Mouse (Mus musculus) heart, embryonic 15.5 days (tissue): Measurements from ENCODE around the gene March4. TPM values are rescaled to one million over a fixed set of nuclear protein-coding genes. Genes with fewer than 3 reads are reported as not detected.

Experiments
- ATAC-seq: fragments of 200-750 bp; cut with Nextera tagmentation; replicated peaks from 2 replicates; pipeline ENCODE4 v1.8.0; 2017; ENCODE audit warnings: low read depth, moderate TSS enrichment; ENCODE audit not compliant: insufficient number of reproducible peaks, insufficient read depth, low FRiP score
- H3K27ac ChIP-seq: fragments of 300-500 bp; sonication (generic); 2 replicates; pipeline ENCODE4 v1.5.1; 2015; ENCODE audit warnings: mild to moderate bottlenecking, inconsistent platforms
- H3K27me3 ChIP-seq: fragments of 300-500 bp; sonication (generic); 2 replicates; pipeline ENCODE4 v1.6.1; 2015; ENCODE audit warnings: inconsistent platforms
- H3K36me3 ChIP-seq: fragments of 300-500 bp; sonication (generic); 2 replicates; pipeline ENCODE4 v1.6.1; 2015; ENCODE audit warnings: mild to moderate bottlenecking, inconsistent platforms
- H3K4me1 ChIP-seq: fragments of 300-500 bp; sonication (generic); replicated peaks from 2 replicates; pipeline ENCODE4 v1.6.1; 2015; ENCODE audit warnings: inconsistent platforms
- H3K4me2 ChIP-seq: fragments of 300-500 bp; sonication (generic); 2 replicates; pipeline ENCODE4 v1.6.1; 2015; ENCODE audit warnings: inconsistent platforms, mild to moderate bottlenecking, moderate library complexity
- H3K4me3 ChIP-seq: fragments of 300-500 bp; sonication (generic); 2 replicates; pipeline ENCODE4 v1.5.1; 2015; ENCODE audit warnings: mild to moderate bottlenecking, inconsistent platforms
- H3K9ac ChIP-seq: fragments of 300-500 bp; sonication (generic); 2 replicates; pipeline ENCODE4 v1.6.1; 2015; ENCODE audit warnings: mild to moderate bottlenecking, inconsistent platforms
- H3K9me3 ChIP-seq: fragments of 300-500 bp; sonication (generic); replicated peaks from 2 replicates; pipeline ENCODE4 v1.6.1; 2016; ENCODE audit warnings: inconsistent platforms
- WGBS: fragments of 180-500 bp; shearing (Covaris S2); methylation state at CpG from one replicate; pipeline ENCODE4 v1.1.7; 2015; ENCODE audit warnings: mixed read lengths; 5-methylcytosine and 5-hydroxymethylcytosine counted together
- polyA plus RNA-seq: library from polyadenylated mRNA; unstranded; fragments of >200 nt; fragmentation: Nextera tagmentation; extraction: Ambion mirVana; gene quantifications from 2 replicates; pipeline ENCODE4 v1.2.1, GENCODE M21; 2015

Gene March4
- polyA plus RNA-seq, 1 experiment from 2014 or later = 0.04 TPM

GRCm38 (mm10) chr1:72439146-72439545 is 97.6 kb downstream of the March4 start:
- H3K4me2 ChIP-seq = no peak overlapping the region
- no peaks in the 10 kb centered on the region for H3K4me1 ChIP-seq
- no peak overlapping the region for H3K9ac ChIP-seq
- H3K27me3 ChIP-seq = no peaks in the 10 kb centered on the region
- ATAC-seq = no peak
- no peaks in the 10 kb centered on the region for H3K9me3 ChIP-seq
- 64% methylated on average over 8 of the region's 8 CpGs for WGBS
- no peak overlapping the region for H3K4me3 ChIP-seq
- H3K27ac ChIP-seq = no peak overlapping the region
- no peaks in the 10 kb centered on the region for H3K36me3 ChIP-seq

GRCm38 (mm10) chr1:72436967-72437366 is 99.8 kb downstream of the March4 start:
- Histone ChIP-seq H3K27me3 (peaks cover 8% of the 10 kb centered on the region; the same call in 1 of the 2 replicates), H3K4me1 (no peaks in the 10 kb centered on the region), H3K4me2 (no peak overlapping the region), H3K27ac (no peak overlapping the region), H3K36me3 (no peaks in the 10 kb centered on the region), H3K9ac (no peak overlapping the region), H3K4me3 (no peak overlapping the region), H3K9me3 (no peaks in the 10 kb centered on the region)
- 67% methylated on average over 5 of the region's 5 CpGs for WGBS
- ATAC-seq = no peak

- H3K4me3 ChIP-seq = no peak overlapping the region
- H3K27ac ChIP-seq = no peak overlapping the region
- no peaks in the 10 kb centered on the region for H3K4me1 ChIP-seq
- no peak overlapping the region for H3K4me2 ChIP-seq
- WGBS = 64% methylated on average over 3 of the region's 3 CpGs
- no peaks in the 10 kb centered on the region for H3K9me3 ChIP-seq
- no peaks in the 10 kb centered on the region for H3K36me3 ChIP-seq
- H3K27me3 ChIP-seq = peaks cover 8% of the 10 kb centered on the region; the same call in 1 of the 2 replicates
- ATAC-seq = no peak
- no peak overlapping the region for H3K9ac ChIP-seq
Observed at GRCm38 (mm10) chr1:72434510-72434909, 102.2 kb downstream of the March4 start.

GRCm38 (mm10) chr1:72432579-72432978 is 104.2 kb downstream of the March4 start:
- Histone ChIP-seq H3K4me3 (no peak overlapping the region), H3K27ac (no peak overlapping the region), H3K4me2 (no peak overlapping the region), H3K36me3 (no peaks in the 10 kb centered on the region), H3K27me3 (peaks cover 8% of the 10 kb centered on the region; the same call in 1 of the 2 replicates), H3K4me1 (no peaks in the 10 kb centered on the region), H3K9ac (no peak overlapping the region), H3K9me3 (no peaks in the 10 kb centered on the region)
- WGBS = 83% methylated on average over 1 of the region's 1 CpGs
- no peak for ATAC-seq

- H3K4me2 ChIP-seq = no peak overlapping the region
- no peak overlapping the region for H3K27ac ChIP-seq
- H3K4me3 ChIP-seq = no peak overlapping the region
- no peaks in the 10 kb centered on the region for H3K4me1 ChIP-seq
- no peak overlapping the region for H3K9ac ChIP-seq
- 84% methylated on average over 7 of the region's 7 CpGs for WGBS
- peaks cover 8% of the 10 kb centered on the region; the same call in 1 of the 2 replicates for H3K27me3 ChIP-seq
- no peak for ATAC-seq
- H3K9me3 ChIP-seq = no peaks in the 10 kb centered on the region
- no peaks in the 10 kb centered on the region for H3K36me3 ChIP-seq
Observed at GRCm38 (mm10) chr1:72429107-72429807, 107.5 kb downstream of the March4 start.

GRCm38 (mm10) chr1:72428526-72428925 is 108.2 kb downstream of the March4 start:
- Histone ChIP-seq H3K9me3 (no peaks in the 10 kb centered on the region), H3K36me3 (no peaks in the 10 kb centered on the region), H3K4me2 (no peak overlapping the region), H3K27ac (no peak overlapping the region), H3K27me3 (peaks cover 8% of the 10 kb centered on the region; the same call in 1 of the 2 replicates), H3K4me3 (no peak overlapping the region), H3K9ac (no peak overlapping the region), H3K4me1 (no peaks in the 10 kb centered on the region)
- ATAC-seq = no peak; the same call in 1 of the 2 replicates
- 83% methylated on average over 8 of the region's 8 CpGs for WGBS

- H3K4me2 ChIP-seq = no peak overlapping the region
- H3K9ac ChIP-seq = no peak overlapping the region
- 71% methylated on average over 4 of the region's 4 CpGs for WGBS
- H3K4me1 ChIP-seq = no peaks in the 10 kb centered on the region
- H3K36me3 ChIP-seq = no peaks in the 10 kb centered on the region
- no peak overlapping the region for H3K4me3 ChIP-seq
- ATAC-seq = no peak
- H3K9me3 ChIP-seq = no peaks in the 10 kb centered on the region
- no peaks in the 10 kb centered on the region for H3K27me3 ChIP-seq
- H3K27ac ChIP-seq = no peak overlapping the region
Observed at GRCm38 (mm10) chr1:72426456-72426855, 110.3 kb downstream of the March4 start.

GRCm38 (mm10) chr1:72422121-72422520 is 114.6 kb downstream of the March4 start:
- WGBS = 82% methylated on average over 4 of the region's 4 CpGs
- no peaks in the 10 kb centered on the region for H3K36me3 ChIP-seq
- H3K9me3 ChIP-seq = no peaks in the 10 kb centered on the region
- H3K4me3 ChIP-seq = no peak overlapping the region
- ATAC-seq = no peak
- no peak overlapping the region for H3K9ac ChIP-seq
- no peak overlapping the region for H3K4me2 ChIP-seq
- H3K4me1 ChIP-seq = no peaks in the 10 kb centered on the region
- no peak overlapping the region for H3K27ac ChIP-seq
- no peaks in the 10 kb centered on the region for H3K27me3 ChIP-seq

- ATAC-seq = no peak
- Histone ChIP-seq H3K4me1 (no peaks in the 10 kb centered on the region), H3K36me3 (no peaks in the 10 kb centered on the region), H3K9me3 (no peaks in the 10 kb centered on the region), H3K4me3 (no peak overlapping the region), H3K27ac (no peak overlapping the region), H3K9ac (no peak overlapping the region), H3K4me2 (no peak overlapping the region), H3K27me3 (no peaks in the 10 kb centered on the region)
- WGBS = 69% methylated on average over 2 of the region's 2 CpGs
Observed at GRCm38 (mm10) chr1:72420220-72420619, 116.5 kb downstream of the March4 start.

GRCm38 (mm10) chr1:72418744-72419655 is 117.7 kb downstream of the March4 start:
- Histone ChIP-seq H3K27ac (no peak overlapping the region), H3K4me3 (no peak overlapping the region), H3K4me1 (no peaks in the 10 kb centered on the region; the same call in 1 of the 2 replicates), H3K27me3 (no peaks in the 10 kb centered on the region), H3K9ac (no peak overlapping the region), H3K36me3 (no peaks in the 10 kb centered on the region), H3K9me3 (no peaks in the 10 kb centered on the region), H3K4me2 (no peak overlapping the region)
- no peak for ATAC-seq
- WGBS = 66% methylated on average over 8 of the region's 8 CpGs

GRCm38 (mm10) chr1:72414561-72415253 is 122.0 kb downstream of the March4 start:
- H3K27me3 ChIP-seq = no peaks in the 10 kb centered on the region
- no peaks in the 10 kb centered on the region; the same call in 1 of the 2 replicates for H3K4me1 ChIP-seq
- H3K36me3 ChIP-seq = no peaks in the 10 kb centered on the region
- H3K27ac ChIP-seq = no peak overlapping the region
- WGBS = 55% methylated on average over 8 of the region's 8 CpGs
- no peaks in the 10 kb centered on the region for H3K9me3 ChIP-seq
- no peak overlapping the region for H3K9ac ChIP-seq
- H3K4me3 ChIP-seq = no peak overlapping the region
- H3K4me2 ChIP-seq = no peak overlapping the region
- no peak for ATAC-seq
